Mouse (Mus musculus): ENCODE results near the gene Aprt. TPM values are rescaled to one million over a fixed set of nuclear protein-coding genes. Genes with fewer than 3 reads are reported as not detected.

The Aprt gene
- polyA plus RNA-seq, 1 experiment = 136 TPM

DNA sequence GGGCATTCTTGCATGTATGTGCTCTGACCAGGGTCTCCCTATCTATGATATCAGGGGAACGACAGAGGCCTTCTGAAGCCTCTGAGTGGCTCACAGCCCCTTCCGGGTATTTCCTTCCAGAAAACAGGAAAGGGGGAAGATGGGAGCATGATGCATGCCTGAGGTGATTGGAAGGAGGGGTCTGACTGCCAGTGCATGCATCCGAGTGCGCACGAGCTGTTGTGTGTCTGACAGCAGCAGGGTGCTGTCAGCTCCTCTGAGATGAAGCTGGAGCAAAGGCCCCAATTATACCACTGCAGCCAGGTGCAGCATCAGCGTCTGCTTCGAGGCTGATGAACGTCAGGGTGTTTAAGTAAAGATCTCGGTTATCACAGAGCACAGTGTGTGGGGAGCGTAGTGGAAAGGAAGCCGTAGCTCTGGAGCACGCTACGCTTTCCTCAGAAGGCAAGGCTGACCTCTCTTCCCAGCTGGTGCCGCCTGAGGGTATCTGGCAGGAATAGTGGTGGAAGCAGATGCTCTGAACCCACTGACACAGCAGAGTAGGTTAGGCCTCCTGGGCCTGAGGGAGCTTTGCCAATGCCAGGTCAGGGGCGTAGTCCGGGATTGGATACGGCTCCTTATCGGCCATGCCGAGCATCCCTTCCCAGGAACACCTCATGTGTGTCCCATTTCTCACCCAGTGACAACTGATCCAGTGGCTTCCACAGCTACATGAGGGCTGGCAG, 17.2 kb upstream of the Aprt start:
- TF ChIP-seq POLR2A (IDR thresholded peaks at IDR 0.05; ENCODE audit: control insufficient read depth, extremely low read depth, insufficient read depth, low read length, poor library complexity) = no peak
- TF ChIP-seq CTCF (IDR thresholded peaks at IDR 0.05; ENCODE audit: borderline replicate concordance, control insufficient read depth, extremely low read depth, insufficient read depth, low read length, poor library complexity) = no peak
- Histone ChIP-seq H3K36me3 (ENCODE audit: control insufficient read depth, insufficient read depth, low read length) (no peaks in the 10 kb centered on the region), H3K4me1 (replicated peaks; ENCODE audit: control insufficient read depth, insufficient read depth, low read length) (peaks cover 18% of the 10 kb centered on the region), H3K27ac (ENCODE audit: control insufficient read depth, insufficient read depth, low read length) (no peak overlapping the region), H3K27me3 (ENCODE audit: control insufficient read depth, insufficient read depth, low read length) (no peaks in the 10 kb centered on the region), H3K4me3 (ENCODE audit: control insufficient read depth, insufficient read depth, low read length) (no peak overlapping the region)
- WGBS = 95% methylated on average over 19 of the region's 19 CpGs
- no peak for DNase-seq

DNA sequence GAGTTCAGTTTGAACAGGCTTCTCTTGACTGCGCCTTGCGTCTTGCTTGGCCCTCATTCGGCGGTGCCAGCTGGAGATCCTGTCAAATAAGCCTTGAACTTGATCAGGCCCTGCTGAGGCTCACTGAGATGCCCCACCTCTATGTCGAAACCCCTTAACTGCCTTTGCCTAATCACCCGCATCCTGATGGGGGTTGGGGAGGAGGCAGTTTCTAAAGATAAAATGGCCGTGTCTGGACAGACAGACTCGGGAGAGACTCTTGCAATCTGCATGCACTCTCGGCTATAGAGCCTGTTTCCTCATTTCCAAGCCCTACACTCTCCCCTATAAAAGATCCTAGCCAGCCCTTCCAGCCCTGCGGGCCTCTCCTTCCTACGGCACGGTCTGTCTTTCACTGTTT, 16.5 kb upstream of the Aprt start:
- H3K27ac ChIP-seq (ENCODE audit: control insufficient read depth, insufficient read depth, low read length) = no peak overlapping the region
- H3K4me1 ChIP-seq (replicated peaks; ENCODE audit: control insufficient read depth, insufficient read depth, low read length) = peaks cover 18% of the 10 kb centered on the region
- TF ChIP-seq CTCF (IDR thresholded peaks at IDR 0.05; ENCODE audit: borderline replicate concordance, control insufficient read depth, extremely low read depth, insufficient read depth, low read length, poor library complexity) (no peak), POLR2A (IDR thresholded peaks at IDR 0.05; ENCODE audit: control insufficient read depth, extremely low read depth, insufficient read depth, low read length, poor library complexity) (no peak)
- WGBS = 93% methylated on average over 12 of the region's 12 CpGs
- H3K36me3 ChIP-seq (ENCODE audit: control insufficient read depth, insufficient read depth, low read length) = no peaks in the 10 kb centered on the region
- no peaks in the 10 kb centered on the region for H3K27me3 ChIP-seq (ENCODE audit: control insufficient read depth, insufficient read depth, low read length)
- H3K4me3 ChIP-seq (ENCODE audit: control insufficient read depth, insufficient read depth, low read length) = no peak overlapping the region
- no peak for DNase-seq

DNA sequence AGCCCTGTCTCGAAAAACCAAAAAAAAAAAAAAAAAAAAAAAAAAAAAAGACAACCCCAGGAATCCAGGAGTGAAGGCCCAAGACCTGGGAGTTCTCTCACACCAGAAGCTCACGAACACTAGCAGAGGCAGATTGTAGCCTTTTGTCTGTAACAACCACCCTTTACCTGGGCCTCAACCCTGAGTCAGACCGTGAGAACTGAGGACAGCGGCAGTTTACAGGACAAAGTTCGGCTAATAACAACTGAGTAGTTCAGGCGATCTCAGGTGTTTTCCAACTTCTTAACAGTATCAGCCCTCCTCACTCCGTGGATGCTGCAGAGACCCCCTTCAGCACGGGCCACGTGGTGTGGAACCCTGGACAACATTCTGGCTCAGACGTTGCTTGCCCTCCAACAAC, 10.0 kb upstream of the Aprt start:
- no peaks in the 10 kb centered on the region for H3K4me1 ChIP-seq (replicated peaks; ENCODE audit: control insufficient read depth, insufficient read depth, low read length)
- H3K4me3 ChIP-seq (ENCODE audit: control insufficient read depth, insufficient read depth, low read length) = no peak overlapping the region
- H3K27ac ChIP-seq (ENCODE audit: control insufficient read depth, insufficient read depth, low read length) = no peak overlapping the region
- WGBS = 94% methylated on average over 10 of the region's 10 CpGs
- no peaks in the 10 kb centered on the region for H3K36me3 ChIP-seq (ENCODE audit: control insufficient read depth, insufficient read depth, low read length)
- no peak for DNase-seq
- H3K27me3 ChIP-seq (ENCODE audit: control insufficient read depth, insufficient read depth, low read length) = no peaks in the 10 kb centered on the region
- TF ChIP-seq CTCF (IDR thresholded peaks at IDR 0.05; ENCODE audit: borderline replicate concordance, control insufficient read depth, extremely low read depth, insufficient read depth, low read length, poor library complexity) = no peak
- TF ChIP-seq POLR2A (IDR thresholded peaks at IDR 0.05; ENCODE audit: control insufficient read depth, extremely low read depth, insufficient read depth, low read length, poor library complexity) = no peak

DNA sequence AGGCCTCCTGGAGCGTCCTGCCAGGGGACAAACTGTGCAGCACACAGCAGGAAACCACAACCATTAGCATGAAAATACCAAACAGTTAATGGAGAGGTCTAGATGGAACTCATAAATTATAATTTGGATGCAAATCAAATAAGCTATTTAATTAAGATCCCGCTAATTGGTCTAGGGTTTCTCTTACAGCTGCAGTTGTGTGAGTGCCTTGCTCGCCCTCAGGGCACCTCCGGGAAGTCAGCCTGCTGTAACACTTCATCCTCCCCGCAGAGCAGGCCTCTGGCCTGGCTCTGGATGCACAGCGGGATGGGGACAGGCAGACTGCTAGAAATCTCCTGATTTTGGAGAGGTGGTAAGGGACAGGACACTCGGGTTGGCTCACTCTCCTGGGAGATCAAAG, 9.5 kb upstream of the Aprt start:
- Histone ChIP-seq H3K27ac (ENCODE audit: control insufficient read depth, insufficient read depth, low read length) (no peak overlapping the region), H3K36me3 (ENCODE audit: control insufficient read depth, insufficient read depth, low read length) (no peaks in the 10 kb centered on the region), H3K4me3 (ENCODE audit: control insufficient read depth, insufficient read depth, low read length) (no peak overlapping the region), H3K4me1 (replicated peaks; ENCODE audit: control insufficient read depth, insufficient read depth, low read length) (no peaks in the 10 kb centered on the region), H3K27me3 (ENCODE audit: control insufficient read depth, insufficient read depth, low read length) (no peaks in the 10 kb centered on the region)
- TF ChIP-seq POLR2A (IDR thresholded peaks at IDR 0.05; ENCODE audit: control insufficient read depth, extremely low read depth, insufficient read depth, low read length, poor library complexity) = no peak
- no peak for TF ChIP-seq CTCF (IDR thresholded peaks at IDR 0.05; ENCODE audit: borderline replicate concordance, control insufficient read depth, extremely low read depth, insufficient read depth, low read length, poor library complexity)
- 96% methylated on average over 7 of the region's 7 CpGs for WGBS
- DNase-seq = no peak

DNA sequence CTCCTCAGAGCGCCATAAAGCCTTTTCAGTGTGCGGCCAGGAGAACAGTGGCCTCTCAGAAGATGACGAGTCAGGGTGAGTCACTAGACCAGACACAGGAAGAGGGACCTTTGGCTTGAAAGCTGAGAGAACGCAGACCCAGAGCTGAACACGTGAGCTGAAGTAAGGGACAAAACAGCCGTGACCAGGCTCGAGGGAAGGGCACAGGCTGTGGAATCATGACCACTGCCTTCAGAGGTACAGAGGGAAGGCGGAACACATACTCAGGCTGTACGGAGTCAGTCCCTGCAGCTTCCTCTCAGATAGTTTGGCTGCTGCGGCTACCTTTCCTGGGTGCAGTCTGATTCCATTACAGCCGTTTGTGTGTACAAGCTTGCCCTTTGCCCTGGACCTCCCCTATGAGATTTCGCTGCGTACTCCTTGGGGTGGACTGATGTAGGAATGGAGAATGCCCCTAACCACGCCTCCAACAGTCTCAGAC, 8.7 kb upstream of the Aprt start:
- 87% methylated on average over 14 of the region's 14 CpGs for WGBS
- no peak overlapping the region for H3K4me3 ChIP-seq (ENCODE audit: control insufficient read depth, insufficient read depth, low read length)
- no peak for TF ChIP-seq CTCF (IDR thresholded peaks at IDR 0.05; ENCODE audit: borderline replicate concordance, control insufficient read depth, extremely low read depth, insufficient read depth, low read length, poor library complexity)
- no peak for TF ChIP-seq POLR2A (IDR thresholded peaks at IDR 0.05; ENCODE audit: control insufficient read depth, extremely low read depth, insufficient read depth, low read length, poor library complexity)
- no peaks in the 10 kb centered on the region for H3K36me3 ChIP-seq (ENCODE audit: control insufficient read depth, insufficient read depth, low read length)
- no peak overlapping the region for H3K27ac ChIP-seq (ENCODE audit: control insufficient read depth, insufficient read depth, low read length)
- H3K4me1 ChIP-seq (replicated peaks; ENCODE audit: control insufficient read depth, insufficient read depth, low read length) = no peaks in the 10 kb centered on the region
- H3K27me3 ChIP-seq (ENCODE audit: control insufficient read depth, insufficient read depth, low read length) = no peaks in the 10 kb centered on the region
- DNase-seq = no peak

DNA sequence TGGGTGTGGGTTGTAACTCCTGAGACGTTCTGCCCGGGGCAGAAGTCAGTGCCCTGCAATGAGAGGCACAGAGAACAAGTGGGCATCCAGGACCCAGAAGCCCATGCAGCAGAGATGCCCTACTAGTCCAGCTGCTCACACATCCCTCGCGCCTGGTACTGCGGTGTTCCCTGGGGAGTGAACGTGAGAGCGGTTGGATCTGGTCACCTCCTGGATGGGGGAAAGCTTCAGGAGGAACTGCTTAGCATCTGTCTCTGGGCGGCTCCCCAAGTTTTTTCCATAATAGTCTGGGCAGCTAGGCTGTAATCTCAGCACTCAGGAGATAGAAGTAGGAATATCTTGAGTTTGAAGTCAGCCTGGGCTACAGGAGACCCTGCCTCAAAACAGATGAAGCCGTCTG, 8.3 kb upstream of the Aprt start:
- Histone ChIP-seq H3K4me3 (ENCODE audit: control insufficient read depth, insufficient read depth, low read length) (no peak overlapping the region), H3K36me3 (ENCODE audit: control insufficient read depth, insufficient read depth, low read length) (no peaks in the 10 kb centered on the region), H3K27ac (ENCODE audit: control insufficient read depth, insufficient read depth, low read length) (no peak overlapping the region), H3K27me3 (ENCODE audit: control insufficient read depth, insufficient read depth, low read length) (no peaks in the 10 kb centered on the region), H3K4me1 (replicated peaks; ENCODE audit: control insufficient read depth, insufficient read depth, low read length) (no peaks in the 10 kb centered on the region)
- no peak for TF ChIP-seq CTCF (IDR thresholded peaks at IDR 0.05; ENCODE audit: borderline replicate concordance, control insufficient read depth, extremely low read depth, insufficient read depth, low read length, poor library complexity)
- TF ChIP-seq POLR2A (IDR thresholded peaks at IDR 0.05; ENCODE audit: control insufficient read depth, extremely low read depth, insufficient read depth, low read length, poor library complexity) = no peak
- DNase-seq = no peak
- 96% methylated on average over 9 of the region's 9 CpGs for WGBS
